In the genomic region with DNA sequence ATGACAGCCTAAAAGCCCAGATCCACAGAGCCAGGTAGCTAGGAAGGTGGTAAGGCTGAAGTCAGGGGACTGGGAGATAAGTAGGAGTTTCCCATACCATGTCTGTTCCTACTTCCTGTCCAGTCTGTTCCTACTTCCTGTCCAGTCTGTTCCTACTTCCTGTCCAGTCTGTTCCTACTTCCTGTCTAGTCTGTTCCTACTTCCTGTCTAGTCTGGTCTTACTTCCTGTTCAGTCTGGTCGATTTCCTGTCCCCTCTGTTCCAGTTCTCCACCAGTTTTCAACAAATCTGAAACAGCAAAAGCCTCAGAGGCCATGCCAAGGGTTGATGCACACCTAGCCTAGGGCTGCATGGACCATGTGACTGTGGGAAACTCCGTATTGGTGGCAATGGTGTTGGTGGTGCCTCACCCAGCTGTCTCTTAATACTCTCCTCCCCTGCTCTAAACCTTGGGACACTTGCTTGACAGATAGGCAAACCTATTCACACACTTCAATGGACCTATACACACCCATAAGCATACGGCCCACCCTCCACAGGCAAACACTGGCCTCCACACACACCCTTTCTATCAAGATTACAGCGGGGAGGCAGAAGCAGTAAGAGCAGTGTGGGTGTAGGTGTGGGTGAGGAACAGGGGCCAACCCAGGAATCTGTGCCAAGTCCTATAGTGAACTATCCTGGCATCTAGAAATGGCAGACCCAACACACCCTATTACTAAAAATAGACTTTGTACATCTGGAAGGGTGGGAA, we compare ENCODE assay signal across 20 mouse cellular contexts. TPM values are rescaled to one million over a fixed set of nuclear protein-coding genes. Genes with fewer than 3 reads are reported as not detected.
DNase-seq lines count a peak whose midpoint lies in the region; ATAC-seq lines count a peak whose summit lies in the region.
"Had no signal": no experiment of that assay in that cellular context is flagged by ENCODE, and none has a peak within 500 bp of the region (broad histone marks: within the 10 kb centered on the region; RNA-seq: fewer than 3 reads in every experiment).

No protein-coding gene starts in this region.

- H3K9me3 ChIP-seq in midbrain, embryonic 11.5 days (ENCODE audit: control insufficient read depth, low read length): peaks cover 4% of the 10 kb centered on the region; the same call in 1 of the 2 replicates
- H3K9me3 ChIP-seq in midbrain, embryonic 14.5 days (ENCODE audit: control insufficient read depth, low read length): no peaks in the 10 kb centered on the region
- no peaks in the 10 kb centered on the region for H3K9me3 ChIP-seq in intestine, embryonic 14.5 days (ENCODE audit: control insufficient read depth, low read length)
- H3K9me3 ChIP-seq in megakaryocyte, embryonic 14.5 days: peaks cover 7% of the 10 kb centered on the region
- H3K9me3 ChIP-seq in hindbrain, embryonic 13.5 days: no peaks in the 10 kb centered on the region
- H3K9me3 ChIP-seq: hindbrain, embryonic 15.5 days; midbrain, embryonic 15.5 days; neural tube, embryonic 12.5 days had no signal

- H3K9ac ChIP-seq in midbrain, embryonic 11.5 days (ENCODE audit: low read length): no peak overlapping the region
- H3K9ac ChIP-seq in midbrain, embryonic 14.5 days (replicated peaks; ENCODE audit: low read length): no peak overlapping the region
- H3K9ac ChIP-seq in intestine, embryonic 14.5 days (ENCODE audit: low read length): no peak overlapping the region
- no peak overlapping the region for H3K9ac ChIP-seq in hindbrain, embryonic 13.5 days
- H3K9ac ChIP-seq: hindbrain, embryonic 15.5 days; midbrain, embryonic 15.5 days; neural tube, embryonic 12.5 days had no signal

- no peak for ATAC-seq in midbrain, embryonic 11.5 days (ENCODE audit: low FRiP score)
- no peak for ATAC-seq in midbrain, embryonic 14.5 days (ENCODE audit: low FRiP score, low TSS enrichment)
- 0 out of 2 replicates have a peak, but pooled peaks have one; percentile 17 for ATAC-seq in intestine, embryonic 14.5 days (replicated peaks; ENCODE audit: low FRiP score, low TSS enrichment, low read depth)
- no peak for ATAC-seq in hindbrain, embryonic 13.5 days (ENCODE audit: low FRiP score)
- ATAC-seq: forebrain, embryonic 14.5 days; midbrain, embryonic 15.5 days had no signal

- H3K4me3 ChIP-seq in midbrain, embryonic 11.5 days (ENCODE audit: low read depth, low read length): no peak overlapping the region
- H3K4me3 ChIP-seq in midbrain, embryonic 14.5 days (replicated peaks; ENCODE audit: low read depth, low read length): no peak overlapping the region
- no peak overlapping the region for H3K4me3 ChIP-seq in intestine, embryonic 14.5 days (ENCODE audit: low read depth, low read length)
- peak overlapping the region; percentile 44 for H3K4me3 ChIP-seq in megakaryocyte, embryonic 14.5 days (replicated peaks)
- H3K4me3 ChIP-seq in hindbrain, embryonic 13.5 days: no peak overlapping the region
- H3K4me3 ChIP-seq: heart, adult 2 months; hindbrain, embryonic 15.5 days; midbrain, embryonic 15.5 days; neural tube, embryonic 12.5 days had no signal

- no peak overlapping the region for H3K4me2 ChIP-seq in midbrain, embryonic 11.5 days
- no peak overlapping the region for H3K4me2 ChIP-seq in midbrain, embryonic 14.5 days (ENCODE audit: low read length)
- H3K4me2 ChIP-seq in intestine, embryonic 14.5 days (ENCODE audit: low read length): no peak overlapping the region
- H3K4me2 ChIP-seq in hindbrain, embryonic 13.5 days: no peak overlapping the region
- H3K4me2 ChIP-seq: hindbrain, embryonic 15.5 days; midbrain, embryonic 15.5 days; neural tube, embryonic 12.5 days had no signal

- 87% methylated on average over 4 of the region's 4 CpGs for WGBS in midbrain, embryonic 11.5 days
- 90% methylated on average over 4 of the region's 4 CpGs for whole genome bisulfite sequencing in midbrain, embryonic 14.5 days
- 73% methylated on average over 4 of the region's 4 CpGs for WGBS in intestine, embryonic 14.5 days
- WGBS in hindbrain, embryonic 13.5 days: 86% methylated on average over 4 of the region's 4 CpGs

- no peak overlapping the region for H3K27ac ChIP-seq in midbrain, embryonic 11.5 days (ENCODE audit: low read depth, low read length)
- no peak overlapping the region for H3K27ac ChIP-seq in midbrain, embryonic 14.5 days (replicated peaks; ENCODE audit: low read depth, low read length)
- H3K27ac ChIP-seq in intestine, embryonic 14.5 days (ENCODE audit: low read depth): peak overlapping the region; percentile 10; the same call in 1 of the 2 replicates
- no peak overlapping the region for H3K27ac ChIP-seq in hindbrain, embryonic 13.5 days
- H3K27ac ChIP-seq: heart, adult 2 months; hindbrain, embryonic 15.5 days; midbrain, embryonic 15.5 days; neural tube, embryonic 12.5 days had no signal

- H3K4me1 ChIP-seq in midbrain, embryonic 11.5 days (ENCODE audit: control insufficient read depth, insufficient read depth, low read length): no peaks in the 10 kb centered on the region
- no peaks in the 10 kb centered on the region for H3K4me1 ChIP-seq in midbrain, embryonic 14.5 days (ENCODE audit: control insufficient read depth, insufficient read depth, low read length)
- no peaks in the 10 kb centered on the region for H3K4me1 ChIP-seq in intestine, embryonic 14.5 days (replicated peaks; ENCODE audit: control insufficient read depth, insufficient read depth, low read length)
- 0 out of 2 replicates have a peak, but pooled peaks cover 5% of the 10 kb centered on the region for H3K4me1 ChIP-seq in megakaryocyte, embryonic 14.5 days
- H3K4me1 ChIP-seq in hindbrain, embryonic 13.5 days (replicated peaks): no peaks in the 10 kb centered on the region
- H3K4me1 ChIP-seq: hindbrain, embryonic 15.5 days; midbrain, embryonic 15.5 days; neural tube, embryonic 12.5 days had no signal

- DNase-seq in midbrain, embryonic 11.5 days (ENCODE audit: low spot score, missing footprints): peak; percentile 77
- no peak for DNase-seq in midbrain, embryonic 14.5 days
- DNase-seq in intestine, embryonic 14.5 days (ENCODE audit: low spot score): no peak
- no peak for DNase-seq in adrenal gland, adult 18-20 months (ENCODE audit: low spot score in 2 of 2)
- no peak for DNase-seq in right cerebral cortex, postnatal 25 days
- DNase-seq: heart, adult 2 months; layer of hippocampus, adult 9-11 months; lung, adult 2 months; spleen, adult 18-20 months; thymus, adult 18-20 months had no signal

- H3K27me3 ChIP-seq in midbrain, embryonic 11.5 days (ENCODE audit: control insufficient read depth, insufficient read depth, low read length): no peaks in the 10 kb centered on the region
- H3K27me3 ChIP-seq in midbrain, embryonic 14.5 days (ENCODE audit: control insufficient read depth, insufficient read depth, low read length): no peaks in the 10 kb centered on the region
- no peaks in the 10 kb centered on the region for H3K27me3 ChIP-seq in intestine, embryonic 14.5 days (replicated peaks; ENCODE audit: control insufficient read depth, insufficient read depth, low read length)
- peaks cover 47% of the 10 kb centered on the region for H3K27me3 ChIP-seq in megakaryocyte, embryonic 14.5 days (replicated peaks)
- H3K27me3 ChIP-seq in hindbrain, embryonic 13.5 days: peaks cover 50% of the 10 kb centered on the region

- H3K36me3 ChIP-seq in midbrain, embryonic 11.5 days (ENCODE audit: control insufficient read depth, insufficient read depth, low read length): no peaks in the 10 kb centered on the region
- H3K36me3 ChIP-seq in midbrain, embryonic 14.5 days (ENCODE audit: control insufficient read depth, insufficient read depth, low read length): no peaks in the 10 kb centered on the region
- peaks cover 6% of the 10 kb centered on the region; the same call in 1 of the 2 replicates for H3K36me3 ChIP-seq in intestine, embryonic 14.5 days (ENCODE audit: control insufficient read depth, insufficient read depth, low read length)
- H3K36me3 ChIP-seq in megakaryocyte, embryonic 14.5 days (replicated peaks; ENCODE audit: low read length): no peaks in the 10 kb centered on the region
- no peaks in the 10 kb centered on the region for H3K36me3 ChIP-seq in hindbrain, embryonic 13.5 days
- H3K36me3 ChIP-seq: hindbrain, embryonic 15.5 days; midbrain, embryonic 15.5 days; neural tube, embryonic 12.5 days had no signal

RNA-seq across cellular contexts. Expression of gene Krt8, which starts 8.6 kb away (rescaled TPM):
- polyA plus RNA-seq in midbrain, embryonic 11.5 days (2014; fragmentation: Nextera tagmentation; extraction: Ambion mirVana): 9.2 and 10.2 TPM in 2 replicates
- 0.15 and 0.59 TPM in 2 replicates for polyA plus RNA-seq in midbrain, embryonic 14.5 days (2014; fragmentation: Nextera tagmentation; extraction: Ambion mirVana)
- 381 and 486 TPM in 2 replicates for polyA plus RNA-seq in intestine, embryonic 14.5 days (2014; fragmentation: Nextera tagmentation; extraction: Ambion mirVana)
- polyA plus RNA-seq in megakaryocyte, embryonic 14.5 days (2012; ENCODE audit: insufficient read depth, low replicate concordance): not detected in 2 replicates
- total RNA-seq in adrenal gland, adult 18-20 months (2021): 1 to 10 TPM in 1 of 2 experiments, under 1 TPM in 1; 0.70 to 1.1 TPM
- polyA plus RNA-seq in hindbrain, embryonic 13.5 days (2015; fragmentation: Nextera tagmentation; extraction: Ambion mirVana): 4.0 and 6.2 TPM in 2 replicates
- total RNA-seq: left cerebral cortex, postnatal 36 days had no signal

RNA-seq across cellular contexts. Expression of gene Krt18, which starts 32.3 kb away (rescaled TPM):
- polyA plus RNA-seq in midbrain, embryonic 11.5 days (2014; fragmentation: Nextera tagmentation; extraction: Ambion mirVana): 5.0 and 5.6 TPM in 2 replicates
- polyA plus RNA-seq in midbrain, embryonic 14.5 days (2014; fragmentation: Nextera tagmentation; extraction: Ambion mirVana): 0.35 and 1.3 TPM in 2 replicates
- 184 and 210 TPM in 2 replicates for polyA plus RNA-seq in intestine, embryonic 14.5 days (2014; fragmentation: Nextera tagmentation; extraction: Ambion mirVana)
- 0.06 TPM in 1 of 2 replicates, not detected in the other for polyA plus RNA-seq in megakaryocyte, embryonic 14.5 days (2012; ENCODE audit: insufficient read depth, low replicate concordance)
- total RNA-seq in adrenal gland, adult 18-20 months (2021): 1 to 10 TPM; 1.0 to 1.3 TPM
- polyA plus RNA-seq in hindbrain, embryonic 13.5 days (2015; fragmentation: Nextera tagmentation; extraction: Ambion mirVana): 7.6 and 14.2 TPM in 2 replicates

RNA-seq across cellular contexts. Expression of gene Krt78, which starts 41.6 kb away (rescaled TPM):
- polyA plus RNA-seq in midbrain, embryonic 11.5 days (2014; fragmentation: Nextera tagmentation; extraction: Ambion mirVana): not detected in 2 replicates
- not detected in 2 replicates for polyA plus RNA-seq in midbrain, embryonic 14.5 days (2014; fragmentation: Nextera tagmentation; extraction: Ambion mirVana)
- 0.09 TPM in 1 of 2 replicates, not detected in the other for polyA plus RNA-seq in intestine, embryonic 14.5 days (2014; fragmentation: Nextera tagmentation; extraction: Ambion mirVana)
- polyA plus RNA-seq in megakaryocyte, embryonic 14.5 days (2012; ENCODE audit: insufficient read depth, low replicate concordance): not detected in 2 replicates
- total RNA-seq in adrenal gland, adult 18-20 months (2021): not detected
- polyA plus RNA-seq in hindbrain, embryonic 13.5 days (2015; fragmentation: Nextera tagmentation; extraction: Ambion mirVana): not detected in 2 replicates
- total RNA-seq: adrenal gland, postnatal 4 days; gastrocnemius, adult 18-20 months; left cerebral cortex, postnatal 36 days had no signal
- polyA plus RNA-seq: forebrain, embryonic 14.5 days; heart, adult 2 months; heart, postnatal 0 days; hindbrain, embryonic 15.5 days; midbrain, embryonic 15.5 days; neural tube, embryonic 12.5 days had no signal

RNA-seq across cellular contexts. Expression of gene Krt79, which starts 55.5 kb away (rescaled TPM):
- polyA plus RNA-seq in midbrain, embryonic 11.5 days (2014; fragmentation: Nextera tagmentation; extraction: Ambion mirVana): 0.18 and 0.25 TPM in 2 replicates
- polyA plus RNA-seq in midbrain, embryonic 14.5 days (2014; fragmentation: Nextera tagmentation; extraction: Ambion mirVana): 0.45 and 0.69 TPM in 2 replicates
- 0.22 TPM in 1 of 2 replicates, not detected in the other for polyA plus RNA-seq in intestine, embryonic 14.5 days (2014; fragmentation: Nextera tagmentation; extraction: Ambion mirVana)
- not detected in 2 replicates for polyA plus RNA-seq in megakaryocyte, embryonic 14.5 days (2012; ENCODE audit: insufficient read depth, low replicate concordance)
- 1 to 10 TPM in 1 of 2 experiments, under 1 TPM in 1; 0.73 to 3.6 TPM for total RNA-seq in adrenal gland, adult 18-20 months (2021)
- 0.12 and 0.23 TPM in 2 replicates for polyA plus RNA-seq in hindbrain, embryonic 13.5 days (2015; fragmentation: Nextera tagmentation; extraction: Ambion mirVana)
- total RNA-seq: left cerebral cortex, postnatal 36 days had no signal

Comparison
In these comparisons a context has a peak if more than half of its experiments do, and no peak if none do; other contexts are left out.
1. RNA of gene Krt8, which starts 8.6 kb away (polyA plus RNA-seq): 381 to 486 TPM in intestine, embryonic 14.5 days; 9.2 to 10.2 TPM in midbrain, embryonic 11.5 days, 4.0 to 6.2 TPM in hindbrain, embryonic 13.5 days, 0.15 to 0.59 TPM in midbrain, embryonic 14.5 days and not detected in megakaryocyte, embryonic 14.5 days; every median in the first group is over 10 times any median in the second.
2. RNA of gene Krt18, which starts 32.3 kb away (polyA plus RNA-seq): 184 to 210 TPM in intestine, embryonic 14.5 days; 7.6 to 14.2 TPM in hindbrain, embryonic 13.5 days, 5.0 to 5.6 TPM in midbrain, embryonic 11.5 days, 0.35 to 1.3 TPM in midbrain, embryonic 14.5 days and 0.06 TPM in megakaryocyte, embryonic 14.5 days; every median in the first group is over 10 times any median in the second.